Mouse (Mus musculus): ENCODE data around the gene Maml1.
A peak's percentile ranks its signal among the peaks of the same experiment; 100 is the strongest.

GRCm38 (mm10) chr11:50233993-50234392 lies 58.1 kb downstream of the Maml1 start:
- no peak for TF ChIP-seq POLR2A (IDR thresholded peaks at IDR 0.05; ENCODE audit: low read depth, low read length)
- TF ChIP-seq CTCF (IDR thresholded peaks at IDR 0.05; ENCODE audit: extremely low read depth, insufficient read length, insufficient replicate concordance, low read depth, low read length), result peak; percentile 32; the same call in 1 of the 2 replicates

Measured in small intestine, adult 2 months (tissue).